Mouse (Mus musculus): ENCODE measurements around the gene Trub2.
A peak's percentile ranks its signal among the peaks of the same experiment; 100 is the strongest.

The Trub2 gene

GRCm38 (mm10) chr2:29771611-29772461 lies 16.5 kb downstream of the Trub2 start:
- no peak for DNase-seq

- DNase-seq = no peak
Observed at GRCm38 (mm10) chr2:29770162-29770561, 18.1 kb downstream of the Trub2 start.

GRCm38 (mm10) chr2:29768901-29769300 lies 19.4 kb downstream of the Trub2 start:
- DNase-seq = no peak

- peak; percentile 36 to 43 for DNase-seq
Observed at GRCm38 (mm10) chr2:29767976-29768709, 20.2 kb downstream of the Trub2 start.

- DNase-seq = peak; percentile 66 to 79
Observed at GRCm38 (mm10) chr2:29764831-29765230, 23.5 kb downstream of the Trub2 start.

- no peak for DNase-seq
Observed at GRCm38 (mm10) chr2:29755693-29756092, 32.6 kb downstream of the Trub2 start.

GRCm38 (mm10) chr2:29752397-29752796 lies 35.9 kb downstream of the Trub2 start:
- no peak for DNase-seq

GRCm38 (mm10) chr2:29751497-29751896 lies 36.8 kb downstream of the Trub2 start, which contains the start of gene Gm13420:
TSS of gene Gm13420 (minus strand) at chr2:29751685.
- peak; percentile 43 to 66 for DNase-seq

- DNase-seq = no peak
Observed at GRCm38 (mm10) chr2:29748499-29748898, 39.8 kb downstream of the Trub2 start.

- no peak for DNase-seq
Observed at GRCm38 (mm10) chr2:29747852-29748251, 40.5 kb downstream of the Trub2 start.

GRCm38 (mm10) chr2:29747188-29747782 lies 41.0 kb downstream of the Trub2 start:
- no peak for DNase-seq

GRCm38 (mm10) chr2:29744256-29744655 lies 44.0 kb downstream of the Trub2 start:
- DNase-seq = no peak

GRCm38 (mm10) chr2:29741207-29741606 lies 47.1 kb downstream of the Trub2 start:
- DNase-seq = no peak

GRCm38 (mm10) chr2:29739368-29739767 lies 48.9 kb downstream of the Trub2 start:
- DNase-seq = peak in 1 of 2 experiments; percentile 52

- no peak for DNase-seq
Observed at GRCm38 (mm10) chr2:29738799-29739198, 49.5 kb downstream of the Trub2 start.

GRCm38 (mm10) chr2:29737209-29737925 lies 50.9 kb downstream of the Trub2 start:
- no peak for DNase-seq

GRCm38 (mm10) chr2:29735708-29736107 lies 52.6 kb downstream of the Trub2 start:
- DNase-seq = peak; percentile 46 to 71

- DNase-seq = no peak
Observed at GRCm38 (mm10) chr2:29733348-29733747, 55.0 kb downstream of the Trub2 start.

GRCm38 (mm10) chr2:29732559-29732958 lies 55.7 kb downstream of the Trub2 start:
- no peak for DNase-seq

GRCm38 (mm10) chr2:29731545-29731944 lies 56.8 kb downstream of the Trub2 start:
- peak; percentile 56 to 66 for DNase-seq

GRCm38 (mm10) chr2:29729500-29729899 lies 58.8 kb downstream of the Trub2 start:
- DNase-seq = no peak

GRCm38 (mm10) chr2:29724664-29725365 lies 63.5 kb downstream of the Trub2 start:
- DNase-seq = no peak

Data from lung, postnatal 4 days (tissue).